Mouse (Mus musculus): ENCODE data around the gene Ankle1.
"Not testable (repeated sequence)": the region's sequence is repeated elsewhere in the genome, so short reads cannot be mapped to it uniquely, and the experiment has no call there.

Ankle1 gene

DNA sequence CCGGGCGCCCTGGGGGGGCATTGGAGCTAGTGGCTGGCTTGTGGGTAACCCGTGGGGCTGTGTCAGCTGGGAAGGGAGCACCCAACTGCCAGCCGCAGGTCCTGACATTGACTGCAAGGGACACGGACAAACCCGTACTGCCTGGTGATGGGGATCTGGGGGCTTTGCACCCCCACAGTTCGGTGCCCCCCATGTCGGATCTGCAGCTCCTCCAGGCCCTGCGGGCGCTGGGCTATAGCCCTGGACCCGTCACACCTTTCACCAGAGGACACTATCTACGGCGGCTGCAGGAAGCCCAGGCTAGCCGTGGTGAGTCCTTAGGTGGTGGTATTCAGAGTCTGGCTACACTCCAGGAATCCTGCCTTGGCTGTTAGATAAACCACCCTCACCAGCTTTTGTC lies 1.6 kb downstream of the Ankle1 start:
- no peak for DNase-seq (ENCODE audit: low spot score)

DNA sequence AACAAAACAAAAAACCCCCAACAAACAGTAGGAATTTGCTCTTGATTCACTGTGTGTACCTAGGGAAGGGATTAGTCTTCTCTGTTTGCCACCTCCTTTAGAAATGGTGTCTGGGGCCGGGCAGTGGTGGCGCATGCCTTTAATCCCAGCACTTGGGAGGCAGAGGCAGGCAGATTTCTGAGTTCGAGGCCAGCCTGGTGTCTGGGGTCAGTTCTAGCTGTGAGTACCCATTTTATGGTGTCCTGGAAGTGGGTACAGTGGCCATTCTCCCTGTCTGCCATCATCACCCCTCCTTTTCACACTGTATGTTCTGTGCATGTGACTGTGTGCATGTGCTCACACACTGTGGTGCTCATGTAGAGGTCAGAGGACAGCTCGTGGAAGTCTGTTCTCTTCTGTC lies 2.4 kb downstream of the Ankle1 start:
- DNase-seq (ENCODE audit: low spot score), result no peak

GRCm38 (mm10) chr8:71411535-71412273 lies 5.9 kb downstream of the Ankle1 start:
- DNase-seq (ENCODE audit: low spot score), result no peak

DNA sequence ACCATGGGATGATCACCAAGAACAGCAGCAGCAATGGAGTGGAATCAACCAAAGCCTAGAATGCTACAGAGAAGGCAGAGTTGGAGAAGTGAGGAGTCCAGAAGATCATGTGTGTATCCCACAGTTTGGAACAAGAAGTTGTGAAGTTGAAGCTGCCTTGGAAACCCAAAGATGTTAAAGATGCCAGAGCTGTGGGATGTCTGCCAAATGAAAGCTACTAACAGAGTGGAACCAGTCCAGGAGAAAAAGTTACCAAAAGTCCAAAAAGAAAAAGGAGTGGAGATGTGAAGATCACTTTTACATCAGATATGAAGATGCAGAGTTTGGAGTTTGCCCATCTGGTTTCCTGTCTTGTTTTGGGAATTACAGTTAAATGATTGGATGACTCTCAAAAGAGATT lies 16.3 kb downstream of the Ankle1 start:
- no peak for DNase-seq (ENCODE audit: low spot score)

GRCm38 (mm10) chr8:71432935-71433334 lies 27.1 kb downstream of the Ankle1 start:
- not testable (repeated sequence) for DNase-seq (ENCODE audit: low spot score)

DNA sequence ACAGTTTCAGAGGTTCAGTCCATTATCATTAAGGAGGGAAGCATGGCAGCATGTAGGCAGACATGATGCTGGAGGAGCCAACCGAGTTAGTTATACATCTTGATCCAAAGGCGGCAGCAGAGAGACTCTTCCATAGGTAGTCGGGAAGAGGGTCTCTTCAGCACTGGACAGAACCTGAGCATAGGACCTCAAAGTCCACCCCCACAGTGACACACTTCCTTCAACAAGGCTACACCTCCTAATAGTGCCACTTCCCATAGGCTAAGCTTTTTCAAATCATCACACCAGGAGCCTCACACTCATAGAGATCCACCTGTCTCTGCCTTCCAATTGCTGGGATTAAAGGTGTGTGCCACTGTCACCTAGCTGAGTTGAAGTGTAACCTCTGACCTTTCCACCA lies 31.2 kb downstream of the Ankle1 start:
- no peak for DNase-seq (ENCODE audit: low spot score)

DNA sequence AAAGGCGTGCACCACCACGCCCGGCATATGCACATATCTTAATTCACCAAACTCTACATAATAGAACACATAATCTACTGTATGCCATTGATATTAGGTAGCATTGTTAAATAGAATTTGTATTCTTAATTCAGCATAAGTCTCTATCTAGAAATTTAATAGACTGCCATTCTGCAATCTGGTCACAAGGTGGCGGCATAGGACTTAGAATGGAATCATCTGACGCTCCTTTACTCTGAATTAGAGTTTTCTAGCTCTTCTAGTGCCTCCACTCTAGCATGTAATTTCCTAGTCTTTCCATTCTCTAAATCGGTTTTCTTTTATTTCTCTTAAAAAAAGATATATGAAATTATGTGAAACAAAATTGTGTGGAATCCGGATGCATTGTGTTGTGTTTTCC lies 35.6 kb downstream of the Ankle1 start:
- DNase-seq (ENCODE audit: low spot score), result peak; percentile 52

- no peak for DNase-seq (ENCODE audit: low spot score)
Measured at GRCm38 (mm10) chr8:71445096-71445495, 39.3 kb downstream of the Ankle1 start.

- DNase-seq (ENCODE audit: low spot score), result no peak
Measured at GRCm38 (mm10) chr8:71451337-71451736, 45.5 kb downstream of the Ankle1 start.

- no peak for DNase-seq (ENCODE audit: low spot score)
Measured at GRCm38 (mm10) chr8:71451777-71452176, 46.0 kb downstream of the Ankle1 start.

DNA sequence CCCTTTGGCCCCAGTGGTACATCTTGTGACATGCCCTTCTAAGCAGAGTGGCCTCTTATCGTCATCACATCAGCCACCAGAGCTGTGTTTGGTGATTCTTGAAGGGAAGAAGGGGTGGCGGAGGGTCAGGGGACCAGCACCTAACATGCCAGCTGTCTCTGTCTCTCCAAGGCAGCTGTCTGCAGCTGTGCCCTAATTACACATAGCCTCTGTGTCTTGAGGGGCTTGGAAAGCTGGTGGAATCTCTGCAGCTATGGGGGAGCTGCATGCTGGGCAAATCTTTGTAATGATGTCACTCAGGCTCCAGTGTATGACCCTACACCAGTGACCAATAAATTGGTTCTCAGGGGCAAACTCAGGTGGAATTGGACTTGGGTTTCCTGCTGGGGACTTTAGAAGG lies 46.9 kb downstream of the Ankle1 start:
- no peak for DNase-seq (ENCODE audit: low spot score)

- DNase-seq (ENCODE audit: low spot score), result no peak
Measured at GRCm38 (mm10) chr8:71454668-71455067, 48.9 kb downstream of the Ankle1 start.

DNA sequence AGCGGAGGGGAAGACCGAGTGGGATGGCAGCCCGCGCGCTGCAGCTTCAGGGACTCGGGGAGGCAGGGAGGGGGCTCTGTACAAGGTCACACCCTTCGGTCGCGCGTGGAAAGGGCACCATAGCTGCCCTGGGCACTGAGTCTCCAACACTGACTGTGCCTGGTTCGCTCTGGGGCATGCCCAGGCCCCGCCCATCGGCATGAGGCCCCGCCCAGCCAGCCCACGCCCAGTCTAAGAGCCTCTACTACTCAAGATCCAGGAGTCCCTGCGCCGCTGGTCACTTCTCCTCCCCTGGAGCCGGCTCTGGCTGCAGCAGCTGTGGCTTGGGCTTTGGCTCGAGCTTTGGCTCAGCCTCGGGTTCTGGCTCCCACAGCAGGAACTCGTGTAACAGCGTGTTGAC lies 51.1 kb downstream of the Ankle1 start:
- DNase-seq (ENCODE audit: low spot score), result no peak

DNA sequence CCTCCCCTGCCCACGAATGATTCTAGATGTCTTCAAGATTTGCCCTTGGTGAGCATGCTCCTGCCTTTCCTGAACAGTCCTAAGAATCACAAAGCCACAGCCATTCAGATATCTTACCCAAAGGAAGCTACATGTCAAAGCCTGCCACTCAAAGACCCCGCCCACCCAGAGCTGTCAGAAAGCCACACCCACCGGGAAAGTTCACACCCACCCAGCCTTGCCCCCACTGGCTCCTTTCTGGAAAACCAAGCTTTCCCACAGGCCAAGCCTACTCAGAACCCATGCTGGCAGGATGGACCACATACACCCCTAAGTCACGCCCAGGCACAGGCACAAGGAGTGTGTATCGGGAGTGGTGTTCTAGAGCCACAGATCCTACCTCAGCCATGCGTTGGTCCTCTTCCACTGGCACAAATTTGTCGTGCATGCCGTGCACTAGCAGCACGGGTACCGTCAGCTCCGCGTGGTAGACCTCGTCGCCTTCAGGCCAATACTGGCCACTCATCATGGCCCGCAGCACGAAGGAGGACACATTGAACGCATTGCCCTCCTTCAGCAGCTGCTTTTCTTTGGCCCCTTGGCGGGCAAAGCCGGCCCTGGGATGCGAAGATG lies 52.0 kb downstream of the Ankle1 start:
- DNase-seq (ENCODE audit: low spot score), result no peak

Data from lung, postnatal 25 days (tissue).